Mouse (Mus musculus) lung, postnatal 0 days (tissue): Measurements from ENCODE around the gene Rai1.

Experiments
- CTCF ChIP-seq: IDR thresholded peaks from 2 replicates; pipeline ENCODE4 v1.5.1; 2016; ENCODE audit warnings: antibody characterized with exemption, mild to moderate bottlenecking
- EP300 ChIP-seq: IDR thresholded peaks from 2 replicates; pipeline ENCODE4 v1.6.1; 2016; ENCODE audit warnings: antibody characterized with exemption, mild to moderate bottlenecking, control low read depth

DNA sequence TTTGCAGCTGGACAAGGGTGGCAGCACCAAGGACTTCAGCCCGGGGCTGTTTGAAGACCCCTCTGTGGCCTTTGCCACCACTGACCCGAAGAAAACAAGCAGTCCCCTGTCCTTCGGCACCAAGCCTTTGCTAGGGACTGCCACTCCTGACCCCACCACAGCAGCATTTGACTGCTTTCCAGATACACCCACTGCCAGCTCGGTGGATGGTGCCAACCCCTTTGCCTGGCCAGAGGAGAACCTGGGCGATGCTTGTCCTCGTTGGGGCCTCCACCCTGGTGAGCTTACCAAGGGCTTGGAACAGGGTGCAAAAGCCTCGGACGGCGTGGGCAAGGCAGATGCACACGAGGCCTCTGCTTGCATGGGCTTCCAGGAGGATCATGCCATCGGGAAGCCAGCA lies 82.3 kb downstream of the Rai1 start:
- TF ChIP-seq CTCF (no peak), EP300 (no peak)
